Mouse (Mus musculus) olfactory bulb, adult 2 months (tissue): Measurements from ENCODE around the gene Avpr1b.

ENCODE experiments used
- CTCF ChIP-seq: fragments of 200-500 bp; IDR thresholded peaks from 2 replicates; pipeline ENCODE4 v1.5.1; 2012; ENCODE audit warnings: low read depth, mild to moderate bottlenecking, low read length, moderate library complexity; ENCODE audit not compliant: insufficient read depth
- POLR2A ChIP-seq: fragments of 200-500 bp; IDR thresholded peaks from 2 replicates; pipeline ENCODE4 v1.6.1; 2012; ENCODE audit warnings: mild to moderate bottlenecking, low read depth, low read length, moderate library complexity; ENCODE audit not compliant: insufficient read depth

DNA sequence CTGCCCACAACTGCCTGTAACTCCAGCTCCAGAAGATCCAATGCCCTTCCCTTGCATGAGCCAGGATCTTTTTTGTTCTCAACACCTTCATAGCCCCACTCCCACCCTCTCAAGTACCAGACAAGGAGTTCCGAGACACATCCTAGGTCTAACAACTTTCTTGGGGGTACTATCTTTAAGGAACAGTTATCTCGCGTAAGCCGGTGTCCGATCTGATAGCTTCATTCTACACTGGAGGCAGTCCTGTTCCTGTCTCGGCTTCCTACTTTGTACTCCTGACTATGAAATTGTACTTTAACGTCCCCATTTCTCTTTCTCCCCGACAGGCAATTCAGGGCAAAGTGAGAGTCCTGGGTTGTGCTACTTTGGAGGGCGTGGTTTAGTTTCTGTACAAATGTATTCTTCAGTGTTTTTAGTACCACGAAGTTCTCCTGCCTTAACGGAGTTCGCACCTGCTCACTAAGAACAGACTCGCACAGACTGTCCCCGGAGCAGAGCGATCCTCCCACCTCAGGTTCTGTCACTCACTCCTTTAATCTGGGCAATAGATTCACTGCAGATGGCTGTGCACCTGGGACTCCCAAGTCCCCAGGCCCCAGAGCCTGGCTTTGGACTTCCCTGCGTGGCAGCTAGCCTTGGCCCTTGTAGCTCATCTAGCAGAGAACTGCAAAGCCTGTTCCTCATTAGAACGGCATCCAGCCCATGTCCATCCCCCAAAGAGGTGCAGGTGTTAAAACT lies 19.9 kb upstream of the Avpr1b start:
- TF ChIP-seq CTCF (no peak), POLR2A (no peak)
